Mouse (Mus musculus) C3H10T1/2 (cell line): ENCODE measurements around the gene Gm6657. TPM values are rescaled to one million over a fixed set of nuclear protein-coding genes. Genes with fewer than 3 reads are reported as not detected.

Source experiments
- polyA plus RNA-seq, 2 experiments: library from polyadenylated mRNA; unstranded; fragments of >200 nt; fragmentation: generic; extraction: Trizol; gene quantifications; one replicate each; pipeline ENCODE4 v1.2.1; 2012; ENCODE audit warnings: missing spikeins in 2 of 2

The Gm6657 gene
- not detected for polyA plus RNA-seq

DNA sequence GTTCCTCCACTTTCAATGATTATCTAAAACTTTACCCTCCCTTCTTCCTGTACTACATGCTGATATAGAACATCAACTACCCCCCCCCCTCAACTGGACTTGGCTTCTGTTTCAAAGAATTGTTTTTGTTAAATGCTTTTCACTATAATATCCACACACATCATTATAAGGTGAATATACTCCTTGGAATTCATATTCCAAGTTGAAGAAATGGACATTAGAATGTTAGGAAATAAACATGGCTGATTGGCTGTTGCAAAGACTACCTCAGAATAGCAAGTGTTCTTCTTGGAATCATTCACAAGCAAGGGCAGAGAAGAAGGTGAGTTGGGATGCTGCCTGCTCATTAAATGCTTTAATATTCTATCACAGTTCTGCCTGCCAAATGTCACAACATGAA lies at the start of gene Gm6657:
Gm6657 (plus strand) TSS at position 301 of the 400 bp plus-strand sequence.

DNA sequence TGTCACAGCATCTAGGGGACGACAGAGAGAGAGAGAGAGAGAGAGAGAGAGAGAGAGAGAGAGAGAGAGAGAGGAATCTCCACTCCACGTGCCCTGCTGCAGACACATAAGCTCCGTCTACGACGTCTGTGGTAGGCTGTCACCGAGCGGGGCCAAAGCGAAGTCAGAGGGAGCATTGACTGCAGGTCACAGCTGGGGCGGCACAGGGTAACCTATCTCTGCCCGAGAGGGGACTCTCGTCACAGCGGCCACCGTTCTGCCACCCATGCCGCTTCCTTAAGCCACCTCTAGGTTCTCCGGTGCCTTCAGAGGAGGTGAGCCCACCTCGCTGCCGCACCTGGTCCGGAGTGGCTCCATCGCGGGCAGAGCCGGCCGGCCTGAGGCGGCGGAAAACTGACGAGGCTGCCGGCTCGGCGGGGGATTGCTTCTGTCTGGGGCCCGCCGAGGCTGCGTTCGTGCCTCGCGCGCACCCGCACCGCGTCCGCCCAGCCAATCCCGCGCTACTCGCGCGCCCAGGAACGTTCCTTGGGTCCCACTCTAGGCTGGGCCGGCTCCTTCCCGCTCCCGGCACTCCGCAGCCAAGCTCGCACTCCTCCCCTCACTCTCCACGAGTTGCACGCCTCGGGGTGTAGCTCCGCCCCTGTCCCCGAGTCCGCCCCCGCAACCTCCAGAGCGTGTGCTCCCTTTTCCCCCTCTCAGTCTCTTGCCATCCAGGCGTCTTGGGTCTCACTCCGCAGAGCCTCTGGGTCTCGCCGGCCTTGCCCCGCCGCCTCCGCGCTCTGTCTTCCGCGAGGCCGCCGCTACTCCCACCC lies 31.9 kb downstream of the Gm6657 start, which contains the start of gene Gphn:
Gphn (plus strand) TSS at position 673 of the 812 bp plus-strand sequence.

Other genes starting within 250 kb of the Gm6657 start
- 1 to 10 TPM in 1 of 2 experiments, under 1 TPM in 1; 0.56 to 5.0 TPM for gene Gphn, start 32.1 kb downstream of the Gm6657 start, polyA plus RNA-seq